Mouse (Mus musculus): ENCODE measurements around the gene Jrkl. TPM values are rescaled to one million over a fixed set of nuclear protein-coding genes. Genes with fewer than 3 reads are reported as not detected.

The Jrkl gene
- polyA plus RNA-seq (2017; shearing (Covaris generic)): 5.9 TPM

DNA sequence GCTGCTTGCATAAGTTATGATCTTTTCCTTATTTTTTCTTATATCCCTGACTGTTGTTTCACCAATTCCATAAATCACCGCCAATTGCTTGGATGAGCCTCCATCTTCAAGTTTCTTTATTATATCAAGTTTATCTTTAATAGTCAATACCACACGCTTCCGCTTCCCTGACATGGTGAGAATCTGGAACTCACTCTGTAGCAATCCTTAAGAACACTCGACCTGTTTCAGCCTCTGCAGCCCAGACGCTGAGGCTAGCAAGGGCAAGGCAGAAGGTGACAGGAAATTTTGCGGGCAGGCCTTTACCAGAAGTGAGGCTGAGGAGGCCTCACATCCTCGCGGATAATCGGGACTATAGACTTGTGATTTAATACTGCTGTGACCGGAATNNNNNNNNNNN is at the start of gene Jrkl:
Gene Jrkl (minus strand): TSS at position 349 of the 400 bp plus-strand sequence.

DNA sequence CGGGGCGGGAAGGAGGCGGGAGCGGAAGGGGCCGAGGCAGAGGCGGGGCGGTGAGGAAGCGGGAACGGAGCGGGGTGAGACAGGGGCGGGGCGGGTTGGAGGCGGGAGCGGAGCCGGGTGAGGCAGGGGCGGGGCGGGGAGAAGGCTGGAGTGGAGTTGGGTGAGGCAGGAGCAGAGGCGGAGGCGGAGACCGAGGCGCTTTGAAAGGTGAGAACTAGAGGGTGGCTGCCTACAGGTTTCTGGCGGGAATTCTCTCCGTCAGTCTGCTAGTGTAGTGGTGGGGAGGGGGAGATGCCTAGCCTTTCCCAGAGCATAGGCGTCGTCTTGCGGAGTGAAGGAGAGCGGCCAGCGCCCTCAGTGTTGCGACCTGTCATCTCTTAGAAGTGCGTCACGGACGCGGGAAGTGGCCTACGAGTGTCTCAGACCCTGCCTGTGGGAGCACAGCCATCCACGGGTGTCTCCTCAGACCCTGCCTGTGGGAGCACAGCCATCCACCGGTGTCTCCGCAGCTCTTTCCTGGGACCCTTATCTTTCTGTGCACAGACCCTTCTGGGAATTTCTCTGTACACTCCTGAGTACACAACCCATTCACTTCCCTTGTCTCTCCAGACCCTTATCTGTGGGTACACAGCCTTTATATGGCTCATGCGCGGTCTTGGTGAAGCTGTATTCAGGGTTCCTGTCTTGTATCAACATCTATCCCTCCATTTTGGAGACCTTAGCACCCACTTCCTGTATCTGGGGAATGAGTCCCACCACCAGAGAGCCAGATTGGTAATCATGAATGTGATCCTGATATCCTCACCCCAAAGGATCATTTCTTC is 1.4 kb upstream of the Jrkl start, which contains the start of gene Ccdc82:
Gene Ccdc82 (plus strand): TSS at position 141 of the 824 bp plus-strand sequence.

Other genes with a start within 250 kb of the Jrkl start
- 38.0 TPM for gene Ccdc82, start 1.1 kb upstream of the Jrkl start, polyA plus RNA-seq (2017; shearing (Covaris generic))
- gene Maml2, start 52.1 kb upstream of the Jrkl start, polyA plus RNA-seq (2017; shearing (Covaris generic)): 8.7 TPM
- not detected for gene Gm17571, start 200.9 kb upstream of the Jrkl start, polyA plus RNA-seq (2017; shearing (Covaris generic))